Mouse (Mus musculus) CH12.LX (cell line): ENCODE measurements at regions not wholly inside any gene's neighbourhood (a gene's known extent, or its start where the extent isn't known, plus 50 kb on each side); places are given as distances from the start of the nearest gene placed in this dataset.

ENCODE experiments used
- CHD2 ChIP-seq: IDR thresholded peaks from 2 replicates; pipeline ENCODE4 v1.6.1; 2011; ENCODE audit warnings: low read length, improper control_type of control experiment
- ELF1 ChIP-seq: IDR thresholded peaks from 2 replicates; pipeline ENCODE4 v1.6.1; 2014; ENCODE audit warnings: low read depth, mild to moderate bottlenecking, inconsistent platforms, low read length, improper control_type of control experiment
- USF1 ChIP-seq: IDR thresholded peaks from 2 replicates; pipeline ENCODE4 v1.6.1; 2014; ENCODE audit warnings: low read depth, mild to moderate bottlenecking, inconsistent platforms, low read length, improper control_type of control experiment
- ZKSCAN1 ChIP-seq: IDR thresholded peaks from 2 replicates; pipeline ENCODE4 v1.6.1; 2012; ENCODE audit warnings: low read depth, inconsistent platforms, low read length, improper control_type of control experiment, borderline replicate concordance

- TF ChIP-seq CHD2, result no peak
- TF ChIP-seq ELF1, result no peak
- no peak for TF ChIP-seq USF1
- no peak for TF ChIP-seq ZKSCAN1
These were observed 137.0 kb downstream of the Sox2 start for GRCm38 (mm10) chr3:34787211-34787610.
